Mouse (Mus musculus): Measurements from ENCODE around the gene Cldn20.

- TF ChIP-seq CTCF (conservative IDR thresholded peaks at IDR 0.05; ENCODE audit: low read length) (no peak), POU5F1 (IDR thresholded peaks at IDR 0.05; ENCODE audit: borderline replicate concordance, low read length) (no peak)
These were observed 2.8 kb upstream of the Cldn20 start for GRCm38 (mm10) chr17:3529523-3529922.

Data from E14TG2a.4 (cell line).